Comparison of ENCODE assay signal across 9 mouse cellular contexts in the genomic region with DNA sequence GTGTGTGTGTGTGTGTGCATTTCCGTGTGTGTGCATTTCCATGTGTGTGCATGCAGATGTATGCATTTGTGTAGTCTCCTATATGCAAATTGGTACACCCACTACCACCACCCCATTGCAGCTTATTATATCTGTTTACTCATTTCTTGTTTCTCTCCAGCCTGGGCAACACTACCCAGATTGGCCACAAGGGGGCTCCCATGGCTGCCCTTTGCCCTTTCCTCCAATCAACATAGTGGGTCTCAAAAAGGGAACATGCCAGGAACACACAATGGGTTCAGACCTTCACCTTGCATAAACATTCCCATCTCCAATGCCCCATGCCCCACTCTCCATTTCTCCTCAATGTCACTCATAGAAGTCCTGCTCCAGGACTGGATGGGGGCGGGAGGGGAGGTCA. TPM values are rescaled to one million over a fixed set of nuclear protein-coding genes. Genes with fewer than 3 reads are reported as not detected.
DNase-seq lines count a peak whose midpoint lies in the region; ATAC-seq and TF ChIP-seq lines count a peak whose summit lies in the region.
"Had no signal": no experiment of that assay in that cellular context is flagged by ENCODE, and none has a peak within 500 bp of the region (broad histone marks: within the 10 kb centered on the region; RNA-seq: fewer than 3 reads in every experiment).

No protein-coding gene starts in this region.

- no peak overlapping the region for H3K27ac ChIP-seq in heart, postnatal 0 days (ENCODE audit: low read depth)
- no peak overlapping the region for H3K27ac ChIP-seq in liver, embryonic 11.5 days (ENCODE audit: low read depth, low read length)
- H3K27ac ChIP-seq in small intestine, adult 2 months (ENCODE audit: insufficient read depth, low read depth, low read length), result no peak overlapping the region
- no peak overlapping the region for H3K27ac ChIP-seq in forebrain, embryonic 15.5 days (replicated peaks)
- H3K27ac ChIP-seq: limb, embryonic 12.5 days had no signal

- no peak for TF ChIP-seq POLR2A in small intestine, adult 2 months (IDR thresholded peaks at IDR 0.05; ENCODE audit: low read depth, low read length)

- H3K36me3 ChIP-seq in heart, postnatal 0 days (replicated peaks; ENCODE audit: control insufficient read depth, insufficient read depth, low read length), result no peaks in the 10 kb centered on the region
- no peaks in the 10 kb centered on the region for H3K36me3 ChIP-seq in G1E (replicated peaks)
- no peaks in the 10 kb centered on the region for H3K36me3 ChIP-seq in liver, embryonic 11.5 days (ENCODE audit: control insufficient read depth, insufficient read depth, low read length)
- no peaks in the 10 kb centered on the region for H3K36me3 ChIP-seq in small intestine, adult 2 months (ENCODE audit: control insufficient read depth, insufficient read depth, low read length)
- H3K36me3 ChIP-seq in forebrain, embryonic 15.5 days, result no peaks in the 10 kb centered on the region
- H3K36me3 ChIP-seq: limb, embryonic 12.5 days had no signal

- no peak overlapping the region for H3K4me2 ChIP-seq in heart, postnatal 0 days (ENCODE audit: low read depth, low read length)
- H3K4me2 ChIP-seq in liver, embryonic 11.5 days, result no peak overlapping the region
- no peak overlapping the region for H3K4me2 ChIP-seq in forebrain, embryonic 15.5 days (replicated peaks)
- H3K4me2 ChIP-seq: limb, embryonic 12.5 days had no signal

- H3K4me1 ChIP-seq in heart, postnatal 0 days (ENCODE audit: control insufficient read depth, insufficient read depth), result no peaks in the 10 kb centered on the region
- peaks cover 67% of the 10 kb centered on the region for H3K4me1 ChIP-seq in G1E (ENCODE audit: insufficient read depth, low read depth, low read length)
- H3K4me1 ChIP-seq in liver, embryonic 11.5 days (replicated peaks; ENCODE audit: control insufficient read depth, insufficient read depth, low read length), result no peaks in the 10 kb centered on the region; the same call in 1 of the 2 replicates
- no peaks in the 10 kb centered on the region for H3K4me1 ChIP-seq in small intestine, adult 2 months (ENCODE audit: control insufficient read depth, insufficient read depth, insufficient read length, low read length)
- no peaks in the 10 kb centered on the region for H3K4me1 ChIP-seq in forebrain, embryonic 15.5 days

- no peaks in the 10 kb centered on the region for H3K9me3 ChIP-seq in heart, postnatal 0 days (replicated peaks; ENCODE audit: control insufficient read depth, low read length)
- peaks cover 4% of the 10 kb centered on the region; the same call in 1 of the 2 replicates for H3K9me3 ChIP-seq in G1E (replicated peaks)
- no peaks in the 10 kb centered on the region for H3K9me3 ChIP-seq in liver, embryonic 11.5 days (ENCODE audit: control insufficient read depth, low read length)
- H3K9me3 ChIP-seq in forebrain, embryonic 15.5 days, result no peaks in the 10 kb centered on the region
- H3K9me3 ChIP-seq: limb, embryonic 12.5 days had no signal

- intact Hi-C loops in heart, postnatal 25 days (cut with DNase I), result loop anchor here (2.0 kb wide), 1 partner anchor 219 kb away; no protein-coding TSS in a partner anchor

- WGBS in heart, postnatal 0 days, result 54% methylated on average over 2 of the region's 2 CpGs
- whole genome bisulfite sequencing in liver, embryonic 11.5 days, result 61% methylated on average over 2 of the region's 2 CpGs
- WGBS in small intestine, adult 2 months, result 69% methylated on average over 2 of the region's 2 CpGs
- 70% methylated on average over 2 of the region's 2 CpGs for WGBS in forebrain, embryonic 15.5 days

- no peak overlapping the region for H3K9ac ChIP-seq in heart, postnatal 0 days (replicated peaks; ENCODE audit: low read depth, low read length)
- H3K9ac ChIP-seq in liver, embryonic 11.5 days (ENCODE audit: low read depth, low read length), result no peak overlapping the region
- no peak overlapping the region for H3K9ac ChIP-seq in forebrain, embryonic 15.5 days (replicated peaks)
- H3K9ac ChIP-seq: limb, embryonic 12.5 days had no signal

- peak; percentile 54 for TF ChIP-seq CTCF in heart, postnatal 0 days (IDR thresholded peaks at IDR 0.05; ENCODE audit: low read depth)
- peak; percentile 97 for TF ChIP-seq CTCF in G1E (IDR thresholded peaks at IDR 0.05; ENCODE audit: low read depth, low read length)
- peak; percentile 81; the same call in 1 of the 2 replicates for TF ChIP-seq CTCF in small intestine, adult 2 months (IDR thresholded peaks at IDR 0.05; ENCODE audit: extremely low read depth, insufficient read length, insufficient replicate concordance, low read depth, low read length)

- no peak for TF ChIP-seq EP300 in heart, postnatal 0 days (IDR thresholded peaks at IDR 0.05; ENCODE audit: low read depth)

- H3K27me3 ChIP-seq in heart, postnatal 0 days (ENCODE audit: control insufficient read depth, insufficient read depth, low read length), result no peaks in the 10 kb centered on the region
- H3K27me3 ChIP-seq in G1E (ENCODE audit: insufficient read depth, low read length), result peaks cover 33% of the 10 kb centered on the region
- no peaks in the 10 kb centered on the region for H3K27me3 ChIP-seq in liver, embryonic 11.5 days (replicated peaks; ENCODE audit: control insufficient read depth, insufficient read depth, low read length)
- no peaks in the 10 kb centered on the region for H3K27me3 ChIP-seq in small intestine, adult 2 months (ENCODE audit: control insufficient read depth, insufficient read depth, low read length)
- H3K27me3 ChIP-seq in forebrain, embryonic 15.5 days, result no peaks in the 10 kb centered on the region

- H3K4me3 ChIP-seq in heart, postnatal 0 days (ENCODE audit: low read depth, low read length), result no peak overlapping the region
- no peak overlapping the region for H3K4me3 ChIP-seq in G1E (ENCODE audit: low read depth, low read length)
- H3K4me3 ChIP-seq in liver, embryonic 11.5 days (ENCODE audit: low read depth, low read length), result no peak overlapping the region
- H3K4me3 ChIP-seq in small intestine, adult 2 months (ENCODE audit: low read depth, low read length), result no peak overlapping the region
- no peak overlapping the region for H3K4me3 ChIP-seq in forebrain, embryonic 15.5 days
- H3K4me3 ChIP-seq: limb, embryonic 12.5 days had no signal

- no peak for ATAC-seq in heart, postnatal 0 days (ENCODE audit: insufficient read depth, low read depth)
- ATAC-seq in G1E (ENCODE audit: extremely low read depth, insufficient number of reproducible peaks, low FRiP score, poor library complexity, severe bottlenecking), result no peak
- 0 out of 2 replicates have a peak, but pooled peaks have one; percentile 39 for ATAC-seq in liver, embryonic 11.5 days (replicated peaks; ENCODE audit: low FRiP score)
- no peak for ATAC-seq in forebrain, embryonic 15.5 days (replicated peaks)

- DNase-seq in heart, postnatal 0 days (ENCODE audit: low spot score), result no peak
- no peak for DNase-seq in heart, postnatal 25 days (ENCODE audit: low spot score)
- peak; percentile 51 for DNase-seq in 3T3-L1 (ENCODE audit: low read depth, low spot score)
- DNase-seq in G1E (ENCODE audit: low spot score), result peak; percentile 63
- peak; percentile 53 to 68 for DNase-seq in cerebellum, postnatal 14 days
- no peak for DNase-seq in liver, embryonic 11.5 days (ENCODE audit: low spot score)

RNA-seq across cellular contexts. Expression of a gene that starts 24.3 kb away (rescaled TPM):
- total RNA-seq in heart, postnatal 0 days (2014; rRNA removed; ENCODE audit: low replicate concordance), result 4.0 and 6.8 TPM in 2 replicates
- polyA plus RNA-seq in heart, postnatal 0 days (2015; fragmentation: Nextera tagmentation; extraction: Ambion mirVana), result 3.7 and 3.8 TPM in 2 replicates
- total RNA-seq in heart, postnatal 25 days (2021), result 1 to 10 TPM; 2.9 to 3.2 TPM
- total RNA-seq in G1E (2014; fragmentation: Nextera tagmentation) (0.68 and 1.2 TPM in 2 replicates), G1E (2017) (4.5 and 4.6 TPM in 2 replicates)
- 1.8 and 2.1 TPM in 2 replicates for polyA plus RNA-seq in G1E (2012)
- polyA plus RNA-seq in liver, embryonic 11.5 days (2014; fragmentation: Nextera tagmentation; extraction: Ambion mirVana), result 14.8 and 15.2 TPM in 2 replicates
- polyA plus RNA-seq in small intestine, adult 2 months (2012; rRNA removed), result 2.1 and 2.4 TPM in 2 replicates
- 5.0 and 6.3 TPM in 2 replicates for polyA plus RNA-seq in forebrain, embryonic 15.5 days (2015; fragmentation: Nextera tagmentation; extraction: Ambion mirVana)

Comparison
In these comparisons a context has a peak if more than half of its experiments do, and no peak if none do; other contexts are left out.
1. DNase-seq: peak in 3T3-L1 (single experiment), G1E (single experiment) and cerebellum, postnatal 14 days (2 of 2); none in heart, postnatal 0 days (single experiment), heart, postnatal 25 days (single experiment) and liver, embryonic 11.5 days (single experiment).
2. Peak in every context shown above with its lines, with median percentiles within 50 percentile points of each other: CTCF ChIP-seq.